In the genomic region with DNA sequence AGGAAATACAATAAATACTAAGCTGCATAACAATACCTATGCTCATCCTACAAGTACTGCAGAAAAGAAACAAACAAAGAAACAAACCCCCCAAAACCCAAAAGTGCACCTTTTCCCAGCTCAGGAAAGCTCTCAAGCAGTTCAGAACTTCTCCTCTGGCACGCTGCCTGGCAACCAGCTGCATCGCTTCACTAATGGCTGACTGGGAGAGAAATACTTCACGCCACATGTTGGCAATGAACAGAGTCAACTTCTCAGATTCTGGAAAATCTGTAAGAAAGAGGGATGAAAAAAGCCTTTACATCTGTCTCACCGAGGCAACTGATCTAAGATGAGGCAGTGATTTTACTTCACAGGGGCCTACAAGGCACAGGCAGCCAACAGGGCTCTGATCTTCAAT, we compare ENCODE assay signal across 18 mouse cellular contexts. TPM values are rescaled to one million over a fixed set of nuclear protein-coding genes. Genes with fewer than 3 reads are reported as not detected.
DNase-seq lines count a peak whose midpoint lies in the region; ATAC-seq and TF ChIP-seq lines count a peak whose summit lies in the region.
"Had no signal": no experiment of that assay in that cellular context is flagged by ENCODE, and none has a peak within 500 bp of the region (broad histone marks: within the 10 kb centered on the region; RNA-seq: fewer than 3 reads in every experiment).

No protein-coding gene starts in this region.

- no peak overlapping the region for H3K9ac ChIP-seq in heart, embryonic 11.5 days (ENCODE audit: low read depth, low read length)
- no peak overlapping the region for H3K9ac ChIP-seq in forebrain, postnatal 0 days
- H3K9ac ChIP-seq: embryonic facial prominence, embryonic 12.5 days; forebrain, embryonic 13.5 days; neural tube, embryonic 12.5 days had no signal

- H3K4me3 ChIP-seq in heart, embryonic 11.5 days (ENCODE audit: low read depth, low read length): no peak overlapping the region
- H3K4me3 ChIP-seq in left cerebral cortex, adult 2 months: no peak overlapping the region
- H3K4me3 ChIP-seq in forebrain, postnatal 0 days (ENCODE audit: low read depth, low read length): no peak overlapping the region
- H3K4me3 ChIP-seq: embryonic facial prominence, embryonic 12.5 days; forebrain, embryonic 13.5 days; neural tube, embryonic 12.5 days had no signal

- peaks cover 36% of the 10 kb centered on the region for H3K36me3 ChIP-seq in heart, embryonic 11.5 days (ENCODE audit: control insufficient read depth, insufficient read depth, low read length)
- H3K36me3 ChIP-seq in forebrain, postnatal 0 days (ENCODE audit: insufficient read depth): peaks cover 67% of the 10 kb centered on the region

- H3K27ac ChIP-seq in heart, embryonic 11.5 days (ENCODE audit: low read depth, low read length): no peak overlapping the region
- no peak overlapping the region for H3K27ac ChIP-seq in left cerebral cortex, adult 2 months
- H3K27ac ChIP-seq in forebrain, postnatal 0 days (ENCODE audit: low read depth, low read length): no peak overlapping the region
- H3K27ac ChIP-seq: embryonic facial prominence, embryonic 12.5 days; forebrain, embryonic 13.5 days; neural tube, embryonic 12.5 days had no signal

- no peak overlapping the region for H3K4me2 ChIP-seq in heart, embryonic 11.5 days
- no peak overlapping the region for H3K4me2 ChIP-seq in forebrain, postnatal 0 days (ENCODE audit: low read depth)
- H3K4me2 ChIP-seq: embryonic facial prominence, embryonic 12.5 days; forebrain, embryonic 13.5 days; neural tube, embryonic 12.5 days had no signal

- H3K9me3 ChIP-seq in heart, embryonic 11.5 days (replicated peaks; ENCODE audit: control insufficient read depth, low read length): no peaks in the 10 kb centered on the region
- no peaks in the 10 kb centered on the region for H3K9me3 ChIP-seq in forebrain, postnatal 0 days (ENCODE audit: low read length)
- H3K9me3 ChIP-seq: embryonic facial prominence, embryonic 12.5 days; forebrain, embryonic 13.5 days; neural tube, embryonic 12.5 days had no signal

- no peaks in the 10 kb centered on the region for H3K27me3 ChIP-seq in heart, embryonic 11.5 days (ENCODE audit: control insufficient read depth, insufficient read depth, low read length)
- H3K27me3 ChIP-seq in forebrain, postnatal 0 days (ENCODE audit: insufficient read depth, low read length): no peaks in the 10 kb centered on the region
- H3K27me3 ChIP-seq: embryonic facial prominence, embryonic 12.5 days; forebrain, embryonic 13.5 days; neural tube, embryonic 12.5 days had no signal

- ATAC-seq in heart, embryonic 11.5 days (replicated peaks; ENCODE audit: insufficient number of reproducible peaks, low FRiP score, low TSS enrichment): no peak
- ATAC-seq in forebrain, postnatal 0 days: no peak
- no peak for ATAC-seq in CD4-positive, CD25-positive, alpha-beta regulatory T cell, adult 4 months
- ATAC-seq: forebrain, embryonic 13.5 days; inflammation-experienced regulatory T-cells, adult 6 months had no signal

- intact Hi-C loops in heart, postnatal 10 days (cut with DNase I): no loop called here
- intact Hi-C loops in left cerebral cortex, postnatal 25 days (cut with DNase I): no loop called here
- intact Hi-C loops in left cerebral cortex, adult 2 months (cut with DNase I): no loop called here

- DNase-seq in heart, postnatal 10 days: peak; percentile 52 to 64
- peak; percentile 35 to 64 for DNase-seq in left cerebral cortex, postnatal 25 days (ENCODE audit: low spot score in 2 of 2)
- DNase-seq in left cerebral cortex, adult 2 months (ENCODE audit: extremely low spot score in 1 of 2, low spot score in 2 of 2): no peak
- peak; percentile 32 for DNase-seq in brain, embryonic 14.5 days (ENCODE audit: low read depth)
- DNase-seq in lung, postnatal 36 days: peak; percentile 45
- DNase-seq in forebrain, postnatal 0 days: no peak
- DNase-seq: cerebellum, postnatal 14 days; gastrocnemius, postnatal 25 days; liver; midbrain, embryonic 14.5 days; retina, postnatal 1 day; thymus, postnatal 4 days had no signal

- no peaks in the 10 kb centered on the region for H3K4me1 ChIP-seq in heart, embryonic 11.5 days (ENCODE audit: control insufficient read depth, insufficient read depth, low read length)
- H3K4me1 ChIP-seq in forebrain, postnatal 0 days (ENCODE audit: insufficient read depth): no peaks in the 10 kb centered on the region
- H3K4me1 ChIP-seq: embryonic facial prominence, embryonic 12.5 days; forebrain, embryonic 13.5 days; neural tube, embryonic 12.5 days had no signal

- TF ChIP-seq CTCF in left cerebral cortex, adult 2 months (IDR thresholded peaks at IDR 0.05): no peak
- TF ChIP-seq CTCF in brain, embryonic 14.5 days (IDR thresholded peaks at IDR 0.05; ENCODE audit: borderline replicate concordance, extremely low read depth, insufficient read depth, insufficient read length): no peak
- no peak for TF ChIP-seq CTCF in forebrain, postnatal 0 days (IDR thresholded peaks at IDR 0.05; ENCODE audit: low read depth)

- WGBS in heart, embryonic 11.5 days (ENCODE audit: insufficient replicate concordance): 88% methylated on average over 4 of the region's 4 CpGs
- WGBS in forebrain, postnatal 0 days: 67% methylated on average over 4 of the region's 4 CpGs

- TF ChIP-seq POLR2A in brain, embryonic 14.5 days (IDR thresholded peaks at IDR 0.05; ENCODE audit: borderline replicate concordance, extremely low read depth, insufficient read depth, insufficient read length, poor library complexity, severe bottlenecking): no peak

RNA-seq across cellular contexts. Expression of gene Ice1, which starts 38.5 kb away (rescaled TPM):
- 10 to 100 TPM; 32.4 to 36.1 TPM for total RNA-seq in heart, postnatal 10 days (2021)
- 19.4 and 22.3 TPM in 2 replicates for polyA plus RNA-seq in heart, embryonic 11.5 days (2014; fragmentation: Nextera tagmentation; extraction: Ambion mirVana)
- total RNA-seq in left cerebral cortex, postnatal 25 days (2021): 10 to 100 TPM; 60.7 to 69.3 TPM
- 10 to 100 TPM; 73.5 to 73.7 TPM for total RNA-seq in left cerebral cortex, adult 2 months (2021)
- polyA plus RNA-seq in brain, embryonic 14.5 days (2012; rRNA removed): 119 and 121 TPM in 2 replicates
- total RNA-seq in forebrain, postnatal 0 days (2014; rRNA removed): 68.0 and 82.5 TPM in 2 replicates
- 18.4 and 21.0 TPM in 2 replicates for polyA plus RNA-seq in forebrain, postnatal 0 days (2015; fragmentation: Nextera tagmentation; extraction: Ambion mirVana)
- polyA plus RNA-seq in CD4-positive, CD25-positive, alpha-beta regulatory T cell, adult 4 months (2017; shearing (Covaris generic)): 10 to 100 TPM; 18.1 to 25.7 TPM

Comparison
In these comparisons a context has a peak if more than half of its experiments do, and no peak if none do; other contexts are left out.
1. DNase-seq: peak in heart, postnatal 10 days (2 of 2), left cerebral cortex, postnatal 25 days (2 of 2), brain, embryonic 14.5 days (single experiment) and lung, postnatal 36 days (single experiment); none in left cerebral cortex, adult 2 months (0 of 2) and forebrain, postnatal 0 days (single experiment).